ENCODE assay signal across 9 mouse cellular contexts in the genomic region with DNA sequence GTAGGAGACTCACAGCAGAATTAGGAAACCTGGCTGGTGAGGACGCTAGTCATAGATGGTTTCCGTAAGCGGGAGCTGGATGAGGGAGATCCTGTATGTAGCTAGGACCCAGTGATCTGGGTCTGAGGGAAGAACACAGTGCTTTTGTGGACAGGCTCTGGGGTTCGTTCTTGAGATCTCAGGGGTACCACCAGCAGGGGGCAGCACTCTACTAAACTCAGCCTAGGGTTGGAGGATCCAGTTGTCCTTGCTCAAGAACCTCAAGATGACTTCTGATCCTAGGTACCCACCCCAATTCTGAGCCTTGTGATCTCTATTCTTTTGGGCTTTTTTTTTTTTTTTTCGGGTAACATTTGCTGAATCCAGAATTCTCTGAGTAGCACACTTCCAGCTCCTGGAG.
DNase-seq lines count a peak whose midpoint lies in the region; ATAC-seq and TF ChIP-seq lines count a peak whose summit lies in the region.
"Had no signal": no experiment of that assay in that cellular context is flagged by ENCODE, and none has a peak within 500 bp of the region (broad histone marks: within the 10 kb centered on the region; RNA-seq: fewer than 3 reads in every experiment).

No protein-coding gene starts in this region.

- no peaks in the 10 kb centered on the region for H3K36me3 ChIP-seq in heart, embryonic 12.5 days
- H3K36me3 ChIP-seq in thymus, adult 2 months (ENCODE audit: control insufficient read depth, insufficient read depth, low read length): no peaks in the 10 kb centered on the region
- H3K36me3 ChIP-seq: hindbrain, embryonic 15.5 days had no signal

- 66% methylated on average over 5 of the region's 5 CpGs for WGBS in heart, embryonic 12.5 days
- whole genome bisulfite sequencing in bone marrow, adult 2 months: 59% methylated on average over 5 of the region's 5 CpGs
- WGBS in thymus, adult 2 months: 73% methylated on average over 5 of the region's 5 CpGs

- TF ChIP-seq CTCF in bone marrow, adult 2 months (IDR thresholded peaks at IDR 0.05; ENCODE audit: control insufficient read depth, insufficient read depth, low read length): peak; percentile 65
- peak; percentile 48; the same call in 1 of the 2 replicates for TF ChIP-seq CTCF in thymus, adult 2 months (IDR thresholded peaks at IDR 0.05; ENCODE audit: borderline replicate concordance, control insufficient read depth, extremely low read depth, insufficient read depth, low read length, poor library complexity)

- peaks cover 28% of the 10 kb centered on the region for H3K4me1 ChIP-seq in heart, embryonic 12.5 days (replicated peaks)
- H3K4me1 ChIP-seq in bone marrow, adult 2 months (ENCODE audit: control insufficient read depth, insufficient read depth, low read length): no peaks in the 10 kb centered on the region; the same call in 1 of the 2 replicates
- no peaks in the 10 kb centered on the region for H3K4me1 ChIP-seq in thymus, adult 2 months (replicated peaks; ENCODE audit: control insufficient read depth, insufficient read depth, low read length)

- H3K4me2 ChIP-seq in heart, embryonic 12.5 days: no peak overlapping the region
- H3K4me2 ChIP-seq: hindbrain, embryonic 15.5 days had no signal

- no peaks in the 10 kb centered on the region for H3K9me3 ChIP-seq in heart, embryonic 12.5 days (replicated peaks)
- H3K9me3 ChIP-seq: hindbrain, embryonic 15.5 days had no signal

- H3K4me3 ChIP-seq in heart, embryonic 12.5 days: no peak overlapping the region
- H3K4me3 ChIP-seq in bone marrow, adult 2 months (replicated peaks; ENCODE audit: control insufficient read depth, low read depth, low read length): no peak overlapping the region
- no peak overlapping the region for H3K4me3 ChIP-seq in thymus, adult 2 months (ENCODE audit: control insufficient read depth, insufficient read depth, low read length)
- H3K4me3 ChIP-seq: hindbrain, embryonic 15.5 days had no signal

- H3K27me3 ChIP-seq in heart, embryonic 12.5 days (replicated peaks): no peaks in the 10 kb centered on the region
- no peaks in the 10 kb centered on the region for H3K27me3 ChIP-seq in thymus, adult 2 months (ENCODE audit: control insufficient read depth, insufficient read depth, low read length)
- H3K27me3 ChIP-seq: hindbrain, embryonic 15.5 days had no signal

- H3K27ac ChIP-seq in heart, embryonic 12.5 days (ENCODE audit: poor library complexity, severe bottlenecking): no peak overlapping the region
- no peak overlapping the region for H3K27ac ChIP-seq in bone marrow, adult 2 months (ENCODE audit: control insufficient read depth, insufficient read depth, low read depth, low read length, poor library complexity)
- H3K27ac ChIP-seq in thymus, adult 2 months (ENCODE audit: control insufficient read depth, insufficient read depth, low read length): no peak overlapping the region
- H3K27ac ChIP-seq: hindbrain, embryonic 15.5 days had no signal

- no peak for TF ChIP-seq POLR2A in bone marrow, adult 2 months (IDR thresholded peaks at IDR 0.05; ENCODE audit: borderline replicate concordance, control insufficient read depth, low read depth, low read length)
- TF ChIP-seq POLR2A in thymus, adult 2 months (IDR thresholded peaks at IDR 0.05; ENCODE audit: control insufficient read depth, extremely low read depth, insufficient read depth, low read length, poor library complexity): no peak

- H3K9ac ChIP-seq in heart, embryonic 12.5 days: no peak overlapping the region
- H3K9ac ChIP-seq: hindbrain, embryonic 15.5 days had no signal

- ATAC-seq in heart, embryonic 12.5 days (ENCODE audit: insufficient number of reproducible peaks, low FRiP score): no peak; the same call in 1 of the 2 replicates

- DNase-seq in heart, adult 18-20 months: peak; percentile 28 to 58
- DNase-seq in CD4-positive helper T cell, adult 2 months (ENCODE audit: low read depth, low spot score): peak; percentile 58
- DNase-seq in frontal cortex, postnatal 36 days (ENCODE audit: low spot score in 2 of 2): peak; percentile 49 to 56
- peak; percentile 29 to 66 for DNase-seq in layer of hippocampus, adult 18-20 months (ENCODE audit: low spot score in 2 of 2)
- peak; percentile 12 for DNase-seq in lung, postnatal 25 days (ENCODE audit: low spot score)
- DNase-seq in thymus, adult 2 months: peak; percentile 54
